Mouse (Mus musculus) heart, embryonic 10.5 days (tissue): ENCODE data around the gene Prpf8. TPM values are rescaled to one million over a fixed set of nuclear protein-coding genes. Genes with fewer than 3 reads are reported as not detected.

Experiments
- DNase-seq: peaks from one replicate; pipeline ENCODE4 v3.0.0-alpha.2; 2017; ENCODE audit warnings: low spot score
- H3K27ac ChIP-seq: fragments of 300-500 bp; sonication (generic); 2 replicates; pipeline ENCODE4 v1.5.1; 2016; ENCODE audit warnings: mild to moderate bottlenecking
- H3K27me3 ChIP-seq: fragments of 300-500 bp; sonication (generic); 2 replicates; pipeline ENCODE4 v1.6.1; 2016; ENCODE audit warnings: mild to moderate bottlenecking; ENCODE audit not compliant: poor library complexity, insufficient read depth, severe bottlenecking
- H3K36me3 ChIP-seq: fragments of 300-500 bp; sonication (generic); 2 replicates; pipeline ENCODE4 v1.6.1; 2016; ENCODE audit warnings: mild to moderate bottlenecking, moderate library complexity
- H3K4me1 ChIP-seq: fragments of 300-500 bp; sonication (generic); 2 replicates; pipeline ENCODE4 v1.6.1; 2016; ENCODE audit warnings: mild to moderate bottlenecking
- H3K4me3 ChIP-seq: fragments of 300-500 bp; sonication (generic); 2 replicates; pipeline ENCODE4 v1.5.1; 2016; ENCODE audit warnings: mild to moderate bottlenecking, moderate library complexity
- H3K9me3 ChIP-seq: fragments of 300-500 bp; sonication (generic); 2 replicates; pipeline ENCODE4 v1.6.1; 2016; ENCODE audit warnings: mild to moderate bottlenecking, moderate library complexity
- WGBS: fragments of 180-500 bp; shearing (Covaris S2); methylation state at CpG from one replicate; pipeline ENCODE4 v1.1.7; 2016; 5-methylcytosine and 5-hydroxymethylcytosine counted together
- polyA plus RNA-seq: library from polyadenylated mRNA; unstranded; fragments of >200 nt; fragmentation: Nextera tagmentation; extraction: Ambion mirVana; gene quantifications from 2 replicates; pipeline ENCODE4 v1.2.1, GENCODE M21; 2016

Prpf8 gene
- polyA plus RNA-seq, 1 experiment from 2014 or later: 53.7 TPM

- H3K4me3 ChIP-seq: no peak overlapping the region; the same call in 1 of the 2 replicates
- H3K4me1 ChIP-seq: peaks cover 16% of the 10 kb centered on the region
- H3K36me3 ChIP-seq: peaks cover 20% of the 10 kb centered on the region
- peaks cover 15% of the 10 kb centered on the region; the same call in 1 of the 2 replicates for H3K27me3 ChIP-seq
- no peak for DNase-seq
- no peak overlapping the region for H3K27ac ChIP-seq
- H3K9me3 ChIP-seq: no peaks in the 10 kb centered on the region
- 87% methylated on average over 25 of the region's 25 CpGs for WGBS
Measured at GRCm38 (mm10) chr11:75515186-75515585, 28.6 kb downstream of the Prpf8 start.

- H3K4me1 ChIP-seq: 0 out of 2 replicates have a peak, but pooled peaks cover 4% of the 10 kb centered on the region
- no peak overlapping the region for H3K4me3 ChIP-seq
- WGBS: 74% methylated on average over 15 of the region's 15 CpGs
- 0 out of 2 replicates have a peak overlapping the region, but pooled peaks have one; percentile 47 for H3K27ac ChIP-seq
- no peaks in the 10 kb centered on the region for H3K9me3 ChIP-seq
- H3K36me3 ChIP-seq: peaks cover 14% of the 10 kb centered on the region
- H3K27me3 ChIP-seq: peaks cover 6% of the 10 kb centered on the region; the same call in 1 of the 2 replicates
- no peak for DNase-seq
Measured at GRCm38 (mm10) chr11:75519834-75520633, 33.4 kb downstream of the Prpf8 start.

DNA sequence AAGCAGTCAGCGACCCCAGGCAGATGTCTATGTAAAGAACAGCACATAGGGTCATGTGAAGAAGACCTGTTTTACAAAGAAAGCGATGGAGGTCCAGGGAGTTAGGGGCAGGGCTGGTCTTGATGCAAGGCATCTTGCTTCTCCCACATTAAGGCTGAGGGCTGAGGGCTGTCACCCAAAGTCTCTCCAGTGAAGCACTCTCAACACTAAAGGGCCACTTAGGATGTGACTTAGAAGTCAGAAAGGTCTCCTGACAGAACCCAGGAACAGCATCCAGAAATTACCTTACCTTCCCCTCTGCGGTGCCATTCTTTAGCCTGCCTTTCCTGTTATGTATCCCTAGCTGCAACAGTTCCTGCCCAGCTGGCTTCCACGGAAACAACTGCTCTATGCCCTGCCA is 35.0 kb downstream of the Prpf8 start:
- 87% methylated on average over 4 of the region's 4 CpGs for WGBS
- H3K9me3 ChIP-seq: no peaks in the 10 kb centered on the region
- H3K27me3 ChIP-seq: peaks cover 6% of the 10 kb centered on the region; the same call in 1 of the 2 replicates
- 0 out of 2 replicates have a peak, but pooled peaks cover 4% of the 10 kb centered on the region for H3K4me1 ChIP-seq
- H3K36me3 ChIP-seq: peaks cover 18% of the 10 kb centered on the region; the same call in 1 of the 2 replicates
- DNase-seq: no peak
- H3K27ac ChIP-seq: no peak overlapping the region
- no peak overlapping the region for H3K4me3 ChIP-seq

- H3K27me3 ChIP-seq: peaks cover 6% of the 10 kb centered on the region; the same call in 1 of the 2 replicates
- H3K4me1 ChIP-seq: 0 out of 2 replicates have a peak, but pooled peaks cover 4% of the 10 kb centered on the region
- H3K4me3 ChIP-seq: no peak overlapping the region
- no peaks in the 10 kb centered on the region for H3K9me3 ChIP-seq
- DNase-seq: no peak
- WGBS: 78% methylated on average over 2 of the region's 2 CpGs
- no peak overlapping the region for H3K27ac ChIP-seq
- H3K36me3 ChIP-seq: peaks cover 21% of the 10 kb centered on the region; the same call in 1 of the 2 replicates
Measured at GRCm38 (mm10) chr11:75522793-75523192, 36.2 kb downstream of the Prpf8 start.

- Histone ChIP-seq H3K9me3 (no peaks in the 10 kb centered on the region), H3K4me3 (no peak overlapping the region), H3K27me3 (no peaks in the 10 kb centered on the region), H3K36me3 (peaks cover 21% of the 10 kb centered on the region; the same call in 1 of the 2 replicates), H3K4me1 (peaks cover 4% of the 10 kb centered on the region; the same call in 1 of the 2 replicates), H3K27ac (no peak overlapping the region)
- WGBS: 76% methylated on average over 15 of the region's 15 CpGs
- no peak for DNase-seq
Measured at GRCm38 (mm10) chr11:75525531-75526125, 39.0 kb downstream of the Prpf8 start.

DNA sequence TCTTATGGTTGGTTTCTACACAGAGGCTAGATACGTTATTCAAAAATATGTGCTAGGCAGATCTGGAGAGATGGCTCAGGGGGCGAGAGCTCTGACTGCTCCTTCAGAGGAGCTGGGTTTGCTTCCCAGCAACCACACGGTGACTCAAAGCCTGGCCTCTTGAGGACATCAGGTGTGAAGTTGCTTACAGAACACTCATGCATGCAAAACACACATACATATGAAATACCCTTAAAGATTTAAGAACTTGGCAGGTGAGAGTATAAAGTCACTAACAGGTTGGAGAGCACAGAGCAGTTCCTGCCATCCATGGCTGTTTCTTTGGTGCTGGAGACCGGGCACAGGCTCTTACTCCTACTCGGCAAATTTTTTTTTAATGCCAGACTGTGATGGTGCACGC is 40.3 kb downstream of the Prpf8 start:
- H3K27me3 ChIP-seq: no peaks in the 10 kb centered on the region
- H3K27ac ChIP-seq: no peak overlapping the region
- WGBS: 84% methylated on average over 6 of the region's 6 CpGs
- H3K36me3 ChIP-seq: peaks cover 21% of the 10 kb centered on the region; the same call in 1 of the 2 replicates
- no peaks in the 10 kb centered on the region for H3K9me3 ChIP-seq
- no peak overlapping the region for H3K4me3 ChIP-seq
- DNase-seq: no peak
- peaks cover 10% of the 10 kb centered on the region for H3K4me1 ChIP-seq

DNA sequence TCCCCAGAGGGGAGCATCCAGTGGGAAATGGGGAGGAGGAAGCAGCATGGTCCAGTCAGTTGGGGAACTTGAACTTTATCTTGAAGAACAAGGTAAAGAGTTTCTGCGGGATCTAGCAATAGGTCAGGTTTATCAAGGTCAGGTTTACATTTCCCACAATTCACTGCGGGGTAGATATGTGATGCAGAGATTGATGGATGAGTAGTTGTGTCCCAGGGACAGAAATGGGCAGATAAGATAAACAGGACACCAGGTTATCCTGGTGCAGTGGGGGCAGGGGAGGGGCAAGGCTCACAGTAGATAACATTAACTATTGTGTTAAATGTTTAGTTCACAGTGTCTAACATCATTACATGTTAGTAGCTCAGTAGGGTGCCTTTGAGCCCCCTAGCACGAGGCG is 43.2 kb downstream of the Prpf8 start:
- WGBS: 35% methylated on average over 4 of the region's 4 CpGs

GRCm38 (mm10) chr11:75530325-75530724 is 43.7 kb downstream of the Prpf8 start:
- peak; percentile 96 for DNase-seq
- peak overlapping the region; percentile 84 for H3K4me3 ChIP-seq
- H3K9me3 ChIP-seq: no peaks in the 10 kb centered on the region
- H3K4me1 ChIP-seq: peaks cover 27% of the 10 kb centered on the region
- peaks cover 14% of the 10 kb centered on the region; the same call in 1 of the 2 replicates for H3K36me3 ChIP-seq
- 0 out of 2 replicates have a peak, but pooled peaks cover 3% of the 10 kb centered on the region for H3K27me3 ChIP-seq
- H3K27ac ChIP-seq: peak overlapping the region; percentile 95
- 0% methylated on average over 10 of the region's 10 CpGs for WGBS

More for the DNA sequence above, 43.2 kb downstream of the Prpf8 start:
- no peaks in the 10 kb centered on the region for H3K9me3 ChIP-seq
- peaks cover 15% of the 10 kb centered on the region; the same call in 1 of the 2 replicates for H3K36me3 ChIP-seq
- DNase-seq: no peak
- no peak overlapping the region for H3K4me3 ChIP-seq
- H3K27ac ChIP-seq: no peak overlapping the region
- 0 out of 2 replicates have a peak, but pooled peaks cover 3% of the 10 kb centered on the region for H3K27me3 ChIP-seq
- peaks cover 22% of the 10 kb centered on the region for H3K4me1 ChIP-seq

DNA sequence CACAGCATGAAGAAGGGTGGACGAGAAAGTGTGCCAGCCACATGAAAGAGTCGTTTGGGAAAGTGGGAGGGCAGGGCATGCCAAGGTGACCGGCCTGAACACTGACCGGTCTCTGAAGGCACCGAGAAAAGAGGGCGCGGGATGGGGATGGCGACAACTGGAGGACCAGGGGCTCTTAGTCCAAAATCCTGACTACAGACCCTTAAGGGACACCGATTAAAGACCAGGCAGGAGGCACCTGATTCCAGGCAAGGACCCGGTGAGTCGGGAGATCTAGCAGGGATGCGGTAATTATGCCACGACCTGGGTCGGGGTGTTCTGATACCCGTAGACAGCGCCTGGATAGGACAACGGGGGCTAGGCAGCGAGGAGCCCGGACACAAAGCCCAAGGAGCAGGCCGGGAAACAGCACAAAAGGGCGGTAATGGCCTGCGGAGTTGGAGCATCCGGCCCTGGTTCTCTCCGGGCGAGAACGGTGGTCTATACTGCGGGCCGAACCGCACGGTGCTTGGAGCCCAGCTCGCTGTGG is 44.3 kb downstream of the Prpf8 start:
- Histone ChIP-seq H3K4me1 (peaks cover 32% of the 10 kb centered on the region), H3K27ac (peak overlapping the region; percentile 95), H3K4me3 (peak overlapping the region; percentile 84), H3K9me3 (no peaks in the 10 kb centered on the region), H3K36me3 (peaks cover 8% of the 10 kb centered on the region; the same call in 1 of the 2 replicates), H3K27me3 (0 out of 2 replicates have a peak, but pooled peaks cover 3% of the 10 kb centered on the region)
- peak; percentile 83 for DNase-seq
- under 1% methylated on average over 31 of the region's 31 CpGs for WGBS

GRCm38 (mm10) chr11:75531469-75532242 is 45.0 kb downstream of the Prpf8 start, which contains the start of gene Slc43a2:
TSS of gene Slc43a2 (plus strand) at chr11:75531694.
- Histone ChIP-seq H3K4me3 (peak within 1 kb of the TSS; percentile 84), H3K9me3 (no peaks in the 10 kb centered on the region), H3K27me3 (0 out of 2 replicates have a peak, but pooled peaks cover 3% of the 10 kb centered on the region), H3K27ac (peak within 1 kb of the TSS; percentile 95), H3K36me3 (peaks cover 4% of the 10 kb centered on the region; the same call in 1 of the 2 replicates), H3K4me1 (peaks cover 32% of the 10 kb centered on the region)
- DNase-seq: peak; percentile 97
- WGBS: under 1% methylated on average over 62 of the region's 62 CpGs

GRCm38 (mm10) chr11:75532340-75533277 is 46.0 kb downstream of the Prpf8 start:
- DNase-seq: peak; percentile 74
- no peaks in the 10 kb centered on the region for H3K36me3 ChIP-seq
- 13% methylated on average over 38 of the region's 38 CpGs for WGBS

More at GRCm38 (mm10) chr11:75532340-75533277, 46.0 kb downstream of the Prpf8 start:
- no peaks in the 10 kb centered on the region for H3K9me3 ChIP-seq
- peak overlapping the region; percentile 84 for H3K4me3 ChIP-seq
- peaks cover 41% of the 10 kb centered on the region for H3K4me1 ChIP-seq
- H3K27me3 ChIP-seq: 0 out of 2 replicates have a peak, but pooled peaks cover 3% of the 10 kb centered on the region
- H3K27ac ChIP-seq: peak overlapping the region; percentile 95
